In genomic region chr3:38928751-38929150, GRCm38 (mm10) we compare ENCODE assay signal across 19 mouse cellular contexts. TPM values are rescaled to one million over a fixed set of nuclear protein-coding genes. Genes with fewer than 3 reads are reported as not detected.
DNase-seq lines count a peak whose midpoint lies in the region; ATAC-seq lines count a peak whose summit lies in the region.
"Had no signal": no experiment of that assay in that cellular context is flagged by ENCODE, and none has a peak within 500 bp of the region (broad histone marks: within the 10 kb centered on the region; RNA-seq: fewer than 3 reads in every experiment).

No protein-coding gene starts in this region.

- H3K27me3 ChIP-seq in heart, embryonic 14.5 days (ENCODE audit: control insufficient read depth, insufficient read depth, low read length), result no peaks in the 10 kb centered on the region
- no peaks in the 10 kb centered on the region for H3K27me3 ChIP-seq in heart, embryonic 11.5 days (ENCODE audit: control insufficient read depth, insufficient read depth, low read length)
- H3K27me3 ChIP-seq: hindbrain, embryonic 13.5 days; liver, embryonic 13.5 days; stomach, embryonic 15.5 days had no signal

- H3K4me3 ChIP-seq in heart, embryonic 14.5 days (ENCODE audit: control insufficient read depth in 1 of 2, insufficient read depth in 1 of 2, low read depth in 1 of 2, low read length in 2 of 2), result no peak overlapping the region
- no peak overlapping the region for H3K4me3 ChIP-seq in heart, embryonic 11.5 days (ENCODE audit: low read depth, low read length)
- H3K4me3 ChIP-seq: erythroblast, embryonic 14.5 days; hindbrain, embryonic 13.5 days; liver, embryonic 13.5 days; stomach, embryonic 15.5 days had no signal

- H3K4me2 ChIP-seq in heart, embryonic 14.5 days (ENCODE audit: low read length), result peak overlapping the region; percentile 25; the same call in 1 of the 2 replicates
- no peak overlapping the region for H3K4me2 ChIP-seq in heart, embryonic 11.5 days
- H3K4me2 ChIP-seq: hindbrain, embryonic 13.5 days; liver, embryonic 13.5 days; midbrain, embryonic 11.5 days; stomach, embryonic 15.5 days had no signal

- peak overlapping the region in 1 of 2 experiments; percentile 64; a peak in 2 of 4 replicates for H3K27ac ChIP-seq in heart, embryonic 14.5 days (replicated peaks in 1 of 2; ENCODE audit: control insufficient read depth in 1 of 2, insufficient read depth in 1 of 2, low read depth in 2 of 2, low read length in 2 of 2)
- no peak overlapping the region for H3K27ac ChIP-seq in heart, embryonic 11.5 days (ENCODE audit: low read depth, low read length)
- H3K27ac ChIP-seq: hindbrain, embryonic 13.5 days; liver, embryonic 13.5 days had no signal

- no peak overlapping the region for H3K9ac ChIP-seq in heart, embryonic 14.5 days (ENCODE audit: low read length)
- H3K9ac ChIP-seq in heart, embryonic 11.5 days (ENCODE audit: low read depth, low read length), result no peak overlapping the region
- H3K9ac ChIP-seq: hindbrain, embryonic 13.5 days; liver, embryonic 13.5 days; stomach, embryonic 15.5 days had no signal

- 43% methylated on average over 3 of the region's 3 CpGs for WGBS in heart, embryonic 14.5 days
- WGBS in heart, embryonic 11.5 days (ENCODE audit: insufficient replicate concordance), result 62% methylated on average over 3 of the region's 3 CpGs

- peak; percentile 92 for DNase-seq in 3T3-L1 (ENCODE audit: low read depth, low spot score)
- peak; percentile 9 for DNase-seq in Muller cell, postnatal 12 days (ENCODE audit: inconsistent ontology term)
- DNase-seq in fibroblast of lung, adult 2 months (ENCODE audit: low read depth), result peak; percentile 57
- no peak for DNase-seq in frontal cortex, adult 2 months (ENCODE audit: extremely low spot score in 1 of 2, low spot score in 1 of 2)
- DNase-seq in adrenal gland, adult 18-20 months (ENCODE audit: low spot score in 2 of 2), result no peak
- DNase-seq: cerebellum, adult 18-20 months; gastrocnemius, postnatal 36 days; kidney, postnatal 36 days; liver, embryonic 13.5 days; lung, postnatal 4 days; spleen, adult 18-20 months had no signal

- H3K36me3 ChIP-seq in heart, embryonic 14.5 days (ENCODE audit: control insufficient read depth, insufficient read depth, low read length), result no peaks in the 10 kb centered on the region
- H3K36me3 ChIP-seq in heart, embryonic 11.5 days (ENCODE audit: control insufficient read depth, insufficient read depth, low read length), result no peaks in the 10 kb centered on the region
- H3K36me3 ChIP-seq: hindbrain, embryonic 13.5 days; liver, embryonic 13.5 days; stomach, embryonic 15.5 days had no signal

- no peaks in the 10 kb centered on the region for H3K9me3 ChIP-seq in heart, embryonic 14.5 days (ENCODE audit: control insufficient read depth, low read length)
- no peaks in the 10 kb centered on the region for H3K9me3 ChIP-seq in heart, embryonic 11.5 days (replicated peaks; ENCODE audit: control insufficient read depth, low read length)
- H3K9me3 ChIP-seq: hindbrain, embryonic 13.5 days; liver, embryonic 13.5 days; stomach, embryonic 15.5 days had no signal

- ATAC-seq in heart, embryonic 14.5 days (ENCODE audit: insufficient number of reproducible peaks, insufficient read depth, low FRiP score, low read depth), result no peak
- ATAC-seq in heart, embryonic 11.5 days (replicated peaks; ENCODE audit: insufficient number of reproducible peaks, low FRiP score, low TSS enrichment), result no peak
- ATAC-seq: activated CD4-positive, CD25-positive, alpha-beta regulatory T cell, adult 4 months; intestine, embryonic 16.5 days had no signal

- peaks cover 5 to 14% of the 10 kb centered on the region in 2 experiments for H3K4me1 ChIP-seq in heart, embryonic 14.5 days (ENCODE audit: control insufficient read depth in 2 of 2, insufficient read depth in 2 of 2, low read length in 2 of 2)
- H3K4me1 ChIP-seq in heart, embryonic 11.5 days (ENCODE audit: control insufficient read depth, insufficient read depth, low read length), result no peaks in the 10 kb centered on the region
- H3K4me1 ChIP-seq: liver, embryonic 13.5 days; stomach, embryonic 15.5 days had no signal

RNA-seq across cellular contexts. Expression of gene Fat4, which starts 42.0 kb away (rescaled TPM):
- 4.2 and 4.9 TPM in 2 replicates for polyA plus RNA-seq in heart, embryonic 14.5 days (2014; fragmentation: Nextera tagmentation; extraction: Ambion mirVana)
- polyA plus RNA-seq in heart, embryonic 11.5 days (2014; fragmentation: Nextera tagmentation; extraction: Ambion mirVana), result 4.7 and 5.3 TPM in 2 replicates
- polyA plus RNA-seq in frontal cortex, adult 2 months (2012; rRNA removed), result 2.9 and 3.4 TPM in 2 replicates
- 10 to 100 TPM in 1 of 2 experiments, 1 to 10 TPM in 1; 3.0 to 12.2 TPM for total RNA-seq in adrenal gland, adult 18-20 months (2021)
- polyA plus RNA-seq: activated CD4-positive, CD25-positive, alpha-beta regulatory T cell, adult 4 months; erythroblast, embryonic 14.5 days had no signal

Comparison
In these comparisons a context has a peak if more than half of its experiments do, and no peak if none do; other contexts are left out.
1. DNase-seq: peak in 3T3-L1 (single experiment), Muller cell, postnatal 12 days (single experiment) and fibroblast of lung, adult 2 months (single experiment); none in frontal cortex, adult 2 months (0 of 2) and adrenal gland, adult 18-20 months (0 of 2).